Mouse (Mus musculus): ENCODE results near the gene Nat8f5. TPM values are rescaled to one million over a fixed set of nuclear protein-coding genes. Genes with fewer than 3 reads are reported as not detected.
A peak's percentile ranks its signal among the peaks of the same experiment; 100 is the strongest.
"Not testable (repeated sequence)": the region's sequence is repeated elsewhere in the genome, so short reads cannot be mapped to it uniquely, and the experiment has no call there.

Nat8f5 gene
- polyA plus RNA-seq, 1 experiment from 2014 or later = 1.1 TPM

DNA sequence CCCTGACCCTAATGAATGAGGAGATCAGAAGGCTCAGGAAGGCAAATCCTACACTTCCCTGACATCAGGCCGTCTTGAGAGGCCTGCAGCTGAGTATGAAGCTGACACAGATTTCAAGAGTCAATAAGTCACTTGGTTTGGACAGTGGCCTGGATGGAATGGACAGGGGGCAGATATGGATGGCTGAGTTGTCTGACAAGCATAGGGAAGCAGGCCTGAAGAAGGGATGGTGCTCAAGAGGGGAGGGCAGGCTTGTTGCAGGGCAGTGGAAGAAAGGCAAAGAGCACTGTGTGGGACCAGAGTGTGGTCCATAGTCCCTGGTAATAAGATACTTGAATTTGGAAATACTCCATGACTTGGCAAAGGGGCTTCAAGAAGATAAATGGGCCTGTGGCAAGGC, 8.7 kb upstream of the Nat8f5 start:
- Histone ChIP-seq H3K9me3 (replicated peaks; ENCODE audit: low read length) (no peaks in the 10 kb centered on the region), H3K4me2 (ENCODE audit: low read length) (no peak overlapping the region), H3K27me3 (ENCODE audit: insufficient read depth, low read length) (no peaks in the 10 kb centered on the region), H3K4me1 (replicated peaks; ENCODE audit: insufficient read depth, low read length) (no peaks in the 10 kb centered on the region), H3K4me3 (replicated peaks; ENCODE audit: low read depth, low read length) (no peak overlapping the region), H3K27ac (no peak overlapping the region), H3K36me3 (ENCODE audit: insufficient read depth, low read length) (no peaks in the 10 kb centered on the region), H3K9ac (ENCODE audit: low read depth, low read length) (no peak overlapping the region)
- DNase-seq (ENCODE audit: low spot score) (no peak), ATAC-seq (replicated peaks; ENCODE audit: low FRiP score, low read depth) (peak; percentile 38; the same call in 1 of the 2 replicates)
- 72% methylated on average over 1 of the region's 1 CpGs for WGBS
- TF ChIP-seq CTCF (IDR thresholded peaks at IDR 0.05; ENCODE audit: low read depth) = no peak

DNA sequence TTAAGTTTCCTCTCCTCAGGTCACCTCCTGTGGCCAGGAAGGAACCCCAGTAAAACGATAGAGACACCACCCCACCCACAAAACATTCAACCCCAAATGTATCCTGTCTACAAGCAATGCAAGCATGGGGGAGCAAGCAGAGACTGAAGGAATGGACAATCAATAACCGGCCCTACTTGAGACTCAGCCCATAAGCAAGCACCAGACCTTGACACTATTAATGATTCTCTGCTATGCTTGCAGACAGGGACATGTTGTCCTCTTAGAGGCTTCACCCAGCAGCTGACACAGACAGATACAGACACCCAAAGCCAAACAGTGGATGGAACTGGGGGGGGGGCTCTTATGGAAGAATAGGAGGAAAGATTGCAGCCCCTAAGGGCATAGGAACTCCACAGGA, 5.1 kb upstream of the Nat8f5 start:
- Histone ChIP-seq H3K36me3 (ENCODE audit: insufficient read depth, low read length) (no peaks in the 10 kb centered on the region), H3K4me2 (ENCODE audit: low read length) (no peak overlapping the region), H3K4me1 (replicated peaks; ENCODE audit: insufficient read depth, low read length) (no peaks in the 10 kb centered on the region), H3K4me3 (replicated peaks; ENCODE audit: low read depth, low read length) (no peak overlapping the region), H3K27me3 (ENCODE audit: insufficient read depth, low read length) (no peaks in the 10 kb centered on the region), H3K27ac (no peak overlapping the region), H3K9ac (ENCODE audit: low read depth, low read length) (no peak overlapping the region), H3K9me3 (replicated peaks; ENCODE audit: low read length) (no peaks in the 10 kb centered on the region)
- DNase-seq (ENCODE audit: low spot score) (no peak), ATAC-seq (replicated peaks; ENCODE audit: low FRiP score, low read depth) (0 out of 2 replicates have a peak, but pooled peaks have one; percentile 46)
- no peak for TF ChIP-seq CTCF (IDR thresholded peaks at IDR 0.05; ENCODE audit: low read depth)
- WGBS = 68% methylated on average over 2 of the region's 2 CpGs

DNA sequence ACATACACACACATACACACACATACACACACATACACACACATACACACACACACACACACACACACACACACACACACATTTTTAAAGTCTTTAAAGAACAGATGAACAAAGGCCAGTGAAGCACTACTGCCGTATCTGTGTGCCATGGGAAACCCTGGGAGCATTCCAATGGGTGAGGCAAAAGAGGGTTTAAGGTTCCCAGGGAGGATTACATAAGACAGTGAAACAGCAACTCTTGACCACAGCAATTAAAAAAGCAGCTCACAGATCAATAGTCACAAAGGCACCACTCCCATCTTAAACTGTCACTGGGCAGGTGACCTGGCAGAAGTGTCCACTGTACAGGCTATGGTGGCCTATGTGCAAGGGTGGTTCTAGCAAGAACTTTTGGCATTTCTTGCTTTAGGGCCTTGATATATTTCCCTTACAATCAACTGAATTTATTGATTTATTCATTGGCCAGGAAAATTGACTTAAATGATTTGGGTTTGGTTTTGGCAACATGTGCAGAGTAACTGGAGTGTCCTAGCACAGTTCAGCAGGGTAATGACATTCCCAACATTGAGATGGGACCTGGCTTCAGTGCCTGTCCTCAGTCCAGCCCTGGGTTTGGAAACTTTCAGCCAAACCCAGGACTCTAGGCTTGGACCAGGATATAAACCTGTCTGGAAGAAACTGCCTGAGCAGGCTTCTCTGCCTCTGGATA, 2.8 kb upstream of the Nat8f5 start:
- Histone ChIP-seq H3K36me3 (ENCODE audit: insufficient read depth, low read length) (no peaks in the 10 kb centered on the region), H3K27ac (no peak overlapping the region), H3K4me3 (replicated peaks; ENCODE audit: low read depth, low read length) (no peak overlapping the region), H3K9me3 (replicated peaks; ENCODE audit: low read length) (no peaks in the 10 kb centered on the region), H3K27me3 (ENCODE audit: insufficient read depth, low read length) (no peaks in the 10 kb centered on the region), H3K9ac (ENCODE audit: low read depth, low read length) (no peak overlapping the region), H3K4me2 (ENCODE audit: low read length) (no peak overlapping the region), H3K4me1 (replicated peaks; ENCODE audit: insufficient read depth, low read length) (no peaks in the 10 kb centered on the region)
- WGBS = 75% methylated on average over 1 of the region's 1 CpGs
- ATAC-seq (replicated peaks; ENCODE audit: low FRiP score, low read depth) (no peak), DNase-seq (ENCODE audit: low spot score) (no peak)
- TF ChIP-seq CTCF (IDR thresholded peaks at IDR 0.05; ENCODE audit: low read depth) = no peak

DNA sequence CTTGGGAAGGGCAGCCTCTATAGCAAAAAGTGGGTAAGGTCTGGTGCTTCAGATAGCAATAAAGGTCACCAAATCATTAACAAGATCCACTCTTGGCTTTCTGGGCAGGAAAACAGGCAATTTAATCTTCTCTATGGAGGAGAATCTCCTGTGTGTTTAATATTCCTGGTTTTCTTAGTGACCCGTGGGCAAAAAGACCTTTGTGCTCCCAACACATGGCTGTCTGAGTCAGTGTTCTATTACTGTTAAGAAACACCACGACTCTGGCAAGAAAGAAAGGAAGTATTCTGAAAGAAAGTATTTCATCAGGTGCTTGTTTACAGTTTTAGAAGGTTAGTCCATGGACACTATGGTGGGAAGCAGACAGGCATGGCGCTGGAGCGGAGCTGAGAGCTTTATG, 1.5 kb upstream of the Nat8f5 start:
- Histone ChIP-seq H3K4me2 (ENCODE audit: low read length) (no peak overlapping the region), H3K36me3 (ENCODE audit: insufficient read depth, low read length) (no peaks in the 10 kb centered on the region), H3K27me3 (ENCODE audit: insufficient read depth, low read length) (no peaks in the 10 kb centered on the region), H3K4me1 (replicated peaks; ENCODE audit: insufficient read depth, low read length) (no peaks in the 10 kb centered on the region), H3K9ac (ENCODE audit: low read depth, low read length) (no peak overlapping the region), H3K4me3 (replicated peaks; ENCODE audit: low read depth, low read length) (no peak overlapping the region), H3K9me3 (replicated peaks; ENCODE audit: low read length) (no peaks in the 10 kb centered on the region), H3K27ac (no peak overlapping the region)
- no peak for TF ChIP-seq CTCF (IDR thresholded peaks at IDR 0.05; ENCODE audit: low read depth)
- 79% methylated on average over 4 of the region's 4 CpGs for WGBS
- DNase-seq (ENCODE audit: low spot score) = no peak
- no peak for ATAC-seq (replicated peaks; ENCODE audit: low FRiP score, low read depth)

DNA sequence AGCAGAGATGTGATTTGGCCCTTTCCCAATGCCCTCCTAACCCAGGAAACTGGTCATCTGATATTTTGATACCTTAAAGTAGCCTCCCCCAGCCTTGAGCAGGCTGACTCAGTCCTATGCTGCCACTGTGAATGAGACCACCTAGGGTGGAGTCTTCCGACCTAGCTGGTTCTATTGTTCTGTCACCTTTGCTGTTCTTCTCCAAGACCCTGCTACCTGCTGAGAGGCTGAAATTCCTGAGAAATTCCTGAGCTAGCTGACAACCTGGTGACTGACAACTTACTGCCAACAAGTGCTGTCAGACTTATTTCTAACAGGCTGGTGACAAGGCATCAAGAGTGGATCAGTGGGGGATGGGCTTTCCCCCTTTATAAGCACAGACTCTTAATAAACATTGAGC, 2.4 kb downstream of the Nat8f5 start:
- Histone ChIP-seq H3K27ac (no peak overlapping the region), H3K4me1 (replicated peaks; ENCODE audit: insufficient read depth, low read length) (no peaks in the 10 kb centered on the region), H3K4me3 (replicated peaks; ENCODE audit: low read depth, low read length) (no peak overlapping the region), H3K27me3 (ENCODE audit: insufficient read depth, low read length) (no peaks in the 10 kb centered on the region), H3K36me3 (ENCODE audit: insufficient read depth, low read length) (no peaks in the 10 kb centered on the region), H3K9ac (ENCODE audit: low read depth, low read length) (no peak overlapping the region), H3K4me2 (ENCODE audit: low read length) (no peak overlapping the region), H3K9me3 (replicated peaks; ENCODE audit: low read length) (no peaks in the 10 kb centered on the region)
- DNase-seq (ENCODE audit: low spot score) = no peak
- no peak for TF ChIP-seq CTCF (IDR thresholded peaks at IDR 0.05; ENCODE audit: low read depth)
- WGBS = 50% methylated on average over 1 of the region's 1 CpGs
- ATAC-seq (replicated peaks; ENCODE audit: low FRiP score, low read depth) = no peak

DNA sequence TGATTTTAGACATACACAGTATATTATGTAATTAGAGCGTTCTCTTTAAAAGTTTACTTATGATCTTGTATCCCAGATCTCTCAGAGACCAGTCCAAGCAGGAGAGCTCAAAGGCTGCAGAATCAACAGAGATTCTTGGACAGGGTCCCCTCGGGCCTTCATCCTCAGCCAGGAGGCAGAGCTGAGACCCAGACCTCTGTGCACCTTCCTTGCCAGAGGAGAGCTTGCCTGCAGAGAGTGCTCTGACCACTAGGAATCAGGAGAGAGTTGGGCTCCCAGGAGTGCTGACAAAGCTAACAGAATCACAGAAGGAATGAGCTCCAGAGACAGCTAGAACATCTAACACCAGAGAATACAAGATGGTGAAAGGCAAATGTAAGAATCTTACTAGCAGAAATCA, 7.4 kb downstream of the Nat8f5 start:
- no peaks in the 10 kb centered on the region for H3K27me3 ChIP-seq (ENCODE audit: insufficient read depth, low read length)
- H3K27ac ChIP-seq = no peak overlapping the region
- H3K4me2 ChIP-seq (ENCODE audit: low read length) = no peak overlapping the region
- no peaks in the 10 kb centered on the region for H3K9me3 ChIP-seq (replicated peaks; ENCODE audit: low read length)
- ATAC-seq (replicated peaks; ENCODE audit: low FRiP score, low read depth) (no peak), DNase-seq (ENCODE audit: low spot score) (no peak)
- WGBS = 89% methylated on average over 2 of the region's 2 CpGs
- H3K36me3 ChIP-seq (ENCODE audit: insufficient read depth, low read length) = no peaks in the 10 kb centered on the region
- H3K4me1 ChIP-seq (replicated peaks; ENCODE audit: insufficient read depth, low read length) = no peaks in the 10 kb centered on the region
- H3K4me3 ChIP-seq (replicated peaks; ENCODE audit: low read depth, low read length) = no peak overlapping the region
- H3K9ac ChIP-seq (ENCODE audit: low read depth, low read length) = no peak overlapping the region
- no peak for TF ChIP-seq CTCF (IDR thresholded peaks at IDR 0.05; ENCODE audit: low read depth)

DNA sequence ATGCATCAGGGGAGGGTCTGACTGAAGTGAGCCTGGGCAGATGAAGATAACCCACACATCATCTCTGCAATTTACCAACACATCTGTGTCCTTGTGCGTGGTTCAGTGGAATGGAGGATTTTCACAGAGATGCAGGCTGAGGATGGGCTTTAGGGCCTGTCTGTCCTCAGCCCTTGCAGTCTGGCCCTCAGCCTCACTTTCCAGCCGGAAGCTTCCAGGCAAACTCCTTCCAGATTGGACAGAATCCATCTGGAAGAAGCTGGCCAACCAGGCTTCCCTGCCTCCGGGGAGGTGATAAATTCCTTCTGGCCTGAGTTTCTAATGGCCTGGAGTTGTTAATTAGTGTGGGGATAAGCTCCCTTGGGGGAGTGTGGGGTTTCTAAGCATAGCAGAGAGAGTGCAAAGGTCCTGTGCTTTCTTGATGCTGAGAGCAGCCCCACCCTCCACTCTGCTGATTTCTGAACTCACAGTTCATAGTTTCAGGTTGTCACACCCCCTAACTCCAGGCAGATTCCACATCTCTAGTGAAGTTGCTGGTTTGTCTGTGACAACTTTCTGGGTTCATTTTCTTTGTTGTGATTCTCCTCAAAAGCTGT, 9.7 kb downstream of the Nat8f5 start:
- H3K9me3 ChIP-seq (replicated peaks; ENCODE audit: low read length); H3K4me1 ChIP-seq (replicated peaks; ENCODE audit: insufficient read depth, low read length); H3K4me2 ChIP-seq (ENCODE audit: low read length); H3K27me3 ChIP-seq (ENCODE audit: insufficient read depth, low read length); H3K9ac ChIP-seq (ENCODE audit: low read depth, low read length); H3K36me3 ChIP-seq (ENCODE audit: insufficient read depth, low read length); DNase-seq (ENCODE audit: low spot score); ATAC-seq (replicated peaks; ENCODE audit: low FRiP score, low read depth); H3K27ac ChIP-seq; H3K4me3 ChIP-seq (replicated peaks; ENCODE audit: low read depth, low read length): not testable (repeated sequence)
- WGBS = 46% methylated on average over 3 of the region's 3 CpGs

DNA sequence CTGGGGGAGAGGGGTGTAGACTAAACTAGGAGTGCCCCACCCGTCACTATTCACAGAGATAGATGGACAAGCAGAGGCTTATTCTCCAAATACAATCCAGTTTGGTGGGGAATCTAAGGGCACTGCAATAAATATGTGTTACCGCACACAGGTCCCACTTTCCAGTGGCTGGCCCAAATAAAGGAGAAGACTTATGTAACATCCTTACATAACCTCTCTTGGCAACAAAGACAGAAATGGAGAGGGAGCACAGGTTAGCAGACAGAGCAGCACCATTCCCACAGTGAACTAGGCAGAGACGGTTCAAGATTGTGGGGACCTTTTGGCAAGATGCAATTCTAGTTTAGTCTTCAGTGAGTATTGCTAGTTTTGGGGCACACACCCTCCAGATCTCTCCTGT, 10.3 kb downstream of the Nat8f5 start:
- H3K4me1 ChIP-seq (replicated peaks; ENCODE audit: insufficient read depth, low read length); ATAC-seq (replicated peaks; ENCODE audit: low FRiP score, low read depth); H3K9ac ChIP-seq (ENCODE audit: low read depth, low read length); H3K27ac ChIP-seq; H3K36me3 ChIP-seq (ENCODE audit: insufficient read depth, low read length); H3K4me2 ChIP-seq (ENCODE audit: low read length); H3K27me3 ChIP-seq (ENCODE audit: insufficient read depth, low read length); DNase-seq (ENCODE audit: low spot score); H3K9me3 ChIP-seq (replicated peaks; ENCODE audit: low read length); H3K4me3 ChIP-seq (replicated peaks; ENCODE audit: low read depth, low read length): not testable (repeated sequence)
- WGBS = 86% methylated on average over 2 of the region's 3 CpGs

DNA sequence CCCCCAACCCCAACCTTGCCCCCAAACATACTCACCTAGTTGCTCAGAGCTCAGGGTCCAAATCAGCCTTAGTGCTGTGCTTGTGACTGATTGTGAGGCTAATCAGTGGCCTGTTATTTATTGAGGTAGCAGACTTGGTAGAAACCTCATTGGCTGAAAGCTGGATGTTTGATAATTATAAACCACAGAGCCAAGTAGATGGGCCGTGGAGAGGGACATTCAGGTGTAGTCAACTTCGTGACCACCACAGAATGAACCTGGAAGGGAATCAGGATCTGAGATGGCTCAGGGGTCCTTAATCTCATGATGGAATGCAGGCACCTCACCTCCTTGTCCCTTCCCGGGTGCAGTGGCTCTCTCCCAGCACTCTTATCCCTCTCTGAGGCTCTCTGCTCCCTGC, 11.0 kb downstream of the Nat8f5 start:
- not testable (repeated sequence) for H3K27ac ChIP-seq; H3K9me3 ChIP-seq (replicated peaks; ENCODE audit: low read length); DNase-seq (ENCODE audit: low spot score); H3K27me3 ChIP-seq (ENCODE audit: insufficient read depth, low read length); H3K9ac ChIP-seq (ENCODE audit: low read depth, low read length); H3K4me2 ChIP-seq (ENCODE audit: low read length); ATAC-seq (replicated peaks; ENCODE audit: low FRiP score, low read depth); H3K4me1 ChIP-seq (replicated peaks; ENCODE audit: insufficient read depth, low read length); H3K36me3 ChIP-seq (ENCODE audit: insufficient read depth, low read length); H3K4me3 ChIP-seq (replicated peaks; ENCODE audit: low read depth, low read length)
- 53% methylated on average over 2 of the region's 3 CpGs for WGBS
